Mouse (Mus musculus) CH12.LX (cell line): ENCODE data around the gene Apom. TPM values are rescaled to one million over a fixed set of nuclear protein-coding genes. Genes with fewer than 3 reads are reported as not detected.

Source experiments
- DNase-seq: peaks from one replicate; pipeline ENCODE4 v3.0.0-alpha.2; 2013; ENCODE audit errors: extremely low read depth
- H3K27ac ChIP-seq: 2 replicates; pipeline ENCODE4 v1.5.1; 2012; ENCODE audit warnings: low read depth, mild to moderate bottlenecking, control low read depth, moderate library complexity; ENCODE audit not compliant: insufficient read depth
- H3K27me3 ChIP-seq: replicated peaks from 2 replicates; pipeline ENCODE3; 2012; ENCODE audit warnings: inconsistent platforms
- H3K36me3 ChIP-seq, 2 experiments: replicated peaks in 1 of 2; 2 replicates each; pipeline versions ENCODE3 to v1.6.1; 2012; ENCODE audit warnings: inconsistent platforms in 1 of 2, low read length in 1 of 2, mild to moderate bottlenecking in 1 of 2, mixed read lengths in 1 of 2, moderate library complexity in 1 of 2; ENCODE audit not compliant: control insufficient read depth in 1 of 2, insufficient read depth in 1 of 2
- H3K4me1 ChIP-seq, 2 experiments: 2 replicates each; pipeline ENCODE4 v1.6.1; 2012; ENCODE audit warnings: inconsistent platforms in 1 of 2, moderate library complexity in 1 of 2; ENCODE audit not compliant: insufficient read depth in 2 of 2, control insufficient read depth in 1 of 2
- H3K4me2 ChIP-seq: 2 replicates; pipeline ENCODE4 v1.6.1; 2012; ENCODE audit warnings: low read depth, mild to moderate bottlenecking, control low read depth; ENCODE audit not compliant: poor library complexity, insufficient read depth, severe bottlenecking
- H3K4me3 ChIP-seq, 3 experiments: fragments of 150-350 bp in 1 of 3; sonication (generic) in 1 of 3; replicated peaks in 1 of 3; 2 replicates each; pipeline versions ENCODE3 to v1.5.1; 2011 to 2012; ENCODE audit warnings: low read depth in 2 of 3, low read length in 2 of 3, mild to moderate bottlenecking in 2 of 3, moderate library complexity in 2 of 3, control low read depth in 1 of 3, improper control_type of control experiment in 1 of 3, inconsistent platforms in 1 of 3, mixed read lengths in 1 of 3; ENCODE audit not compliant: poor library complexity in 1 of 3
- H3K79me2 ChIP-seq: replicated peaks from 2 replicates; pipeline ENCODE4 v1.6.1; 2012; ENCODE audit warnings: mild to moderate bottlenecking, moderate library complexity; ENCODE audit not compliant: control insufficient read depth, poor library complexity, insufficient read depth, severe bottlenecking; ENCODE audit errors: extremely low read depth
- H3K9ac ChIP-seq: 2 replicates; pipeline ENCODE4 v1.6.1; 2012; ENCODE audit warnings: low read depth, mild to moderate bottlenecking, control low read depth, moderate library complexity; ENCODE audit not compliant: insufficient read depth
- H3K9me3 ChIP-seq: replicated peaks from 2 replicates; pipeline ENCODE3; 2012; ENCODE audit warnings: low read length, inconsistent platforms, mixed read lengths
- BHLHE40 ChIP-seq: IDR thresholded peaks from 2 replicates; pipeline ENCODE4 v1.6.1; 2011; ENCODE audit warnings: mild to moderate bottlenecking, low read depth, low read length, improper control_type of control experiment
- CHD2 ChIP-seq: IDR thresholded peaks from 2 replicates; pipeline ENCODE4 v1.6.1; 2011; ENCODE audit warnings: low read length, improper control_type of control experiment
- ELF1 ChIP-seq: IDR thresholded peaks from 2 replicates; pipeline ENCODE4 v1.6.1; 2014; ENCODE audit warnings: low read depth, mild to moderate bottlenecking, inconsistent platforms, low read length, improper control_type of control experiment
- ETS1 ChIP-seq: conservative IDR thresholded peaks from 2 replicates; pipeline ENCODE4 v1.6.1; 2012; ENCODE audit warnings: low read depth, mild to moderate bottlenecking, inconsistent platforms, low read length, improper control_type of control experiment, moderate library complexity
- HCFC1 ChIP-seq: IDR thresholded peaks from 2 replicates; pipeline ENCODE4 v1.6.1; 2012; ENCODE audit warnings: low read depth, mild to moderate bottlenecking, inconsistent platforms, low read length, improper control_type of control experiment
- MAFK ChIP-seq: IDR thresholded peaks from 2 replicates; pipeline ENCODE4 v1.6.1; 2011; ENCODE audit warnings: low read length, improper control_type of control experiment; ENCODE audit not compliant: insufficient replicate concordance
- NRF1 ChIP-seq: IDR thresholded peaks from 2 replicates; pipeline ENCODE4 v1.6.1; 2014; ENCODE audit warnings: low read depth, mild to moderate bottlenecking, inconsistent platforms, low read length, improper control_type of control experiment, moderate library complexity
- PAX5 ChIP-seq: IDR thresholded peaks from 2 replicates; pipeline ENCODE4 v1.6.1; 2012; ENCODE audit warnings: low read length, inconsistent platforms, mixed read lengths
- RAD21 ChIP-seq: IDR thresholded peaks from 2 replicates; pipeline ENCODE4 v1.6.1; 2011; ENCODE audit warnings: low read depth, mild to moderate bottlenecking, low read length, improper control_type of control experiment, moderate library complexity
- RCOR1 ChIP-seq: conservative IDR thresholded peaks from 2 replicates; pipeline ENCODE4 v1.6.1; 2012; ENCODE audit warnings: low read depth, mild to moderate bottlenecking, inconsistent platforms, low read length, improper control_type of control experiment
- TBP ChIP-seq: conservative IDR thresholded peaks from 2 replicates; pipeline ENCODE4 v1.6.1; 2011; ENCODE audit warnings: low read depth, low read length, improper control_type of control experiment
- TCF12 ChIP-seq: IDR thresholded peaks from 2 replicates; pipeline ENCODE4 v1.6.1; 2014; ENCODE audit warnings: low read depth, mild to moderate bottlenecking, inconsistent platforms, low read length, improper control_type of control experiment
- UBTF ChIP-seq: IDR thresholded peaks from 2 replicates; pipeline ENCODE4 v1.6.1; 2012; ENCODE audit warnings: low read depth, mild to moderate bottlenecking, inconsistent platforms, low read length, improper control_type of control experiment, moderate library complexity
- USF1 ChIP-seq: IDR thresholded peaks from 2 replicates; pipeline ENCODE4 v1.6.1; 2014; ENCODE audit warnings: low read depth, mild to moderate bottlenecking, inconsistent platforms, low read length, improper control_type of control experiment
- USF2 ChIP-seq: conservative IDR thresholded peaks from 2 replicates; pipeline ENCODE4 v1.6.1; 2011; ENCODE audit warnings: low read depth, low read length, improper control_type of control experiment
- ZMIZ1 ChIP-seq: IDR thresholded peaks from 2 replicates; pipeline ENCODE4 v1.6.1; 2012; ENCODE audit warnings: low read depth, mild to moderate bottlenecking, inconsistent platforms, low read length, improper control_type of control experiment
- dilution Hi-C: fragments of 300-500 bp; cut with MboI; formaldehyde crosslinking; loops from 2 replicates; pipeline ENCODE4 v1.14.3; 2020; ENCODE audit warnings: low sequenced_read_pairs; ENCODE audit not compliant: extremely low pct_unique_long_range_greater_than_20kb, extremely low pct_ligation_motif_present
- in situ Hi-C: fragments of 300-500 bp; cut with MboI; formaldehyde crosslinking; loops from 3 replicates; pipeline ENCODE4 v1.14.3; 2019; ENCODE audit warnings: low sequenced_read_pairs, low pct_ligation_motif_present, low pct_unique_long_range_greater_than_20kb, mixed read lengths
- polyA plus RNA-seq: library from polyadenylated mRNA; unstranded; fragments of >175 nt; gene quantifications from 2 replicates; pipeline ENCODE4 v1.2.1, GENCODE M21; 2012; ENCODE audit warnings: low read depth; ENCODE audit not compliant: insufficient read length
- total RNA-seq, 2 experiments: library from RNA; depleted of rRNA; stranded (reverse); fragments of 300-350 nt in 1 of 2; fragments of >200 nt in 1 of 2; gene quantifications; 2 replicates each; pipeline ENCODE4 v1.2.3; 2012 to 2014

The Apom gene
- total and polyA plus RNA-seq, 3 experiments, result 0.39 TPM; not detected in 2

GRCm38 (mm10) chr17:35097164-35097655, 34.6 kb downstream of the Apom start:
- Histone ChIP-seq H3K27me3 (no peaks in the 10 kb centered on the region), H3K9ac (no peak overlapping the region), H3K4me2 (no peak overlapping the region), H3K4me3 (no peak overlapping the region), H3K27ac (no peak overlapping the region), H3K4me1 (peaks cover 0 to 10% of the 10 kb centered on the region in 2 experiments; a peak in 2 of 4 replicates), H3K9me3 (no peaks in the 10 kb centered on the region), H3K36me3 (peaks cover 59 to 91% of the 10 kb centered on the region in 2 experiments), H3K79me2 (no peaks in the 10 kb centered on the region)
- in situ Hi-C loops, result no loop called here
- TF ChIP-seq TCF12 (no peak), RCOR1 (no peak), USF2 (no peak)
- DNase-seq, result no peak
- dilution Hi-C loops, result no loop called here

- Histone ChIP-seq H3K36me3 (peaks cover 57 to 90% of the 10 kb centered on the region in 2 experiments), H3K9me3 (no peaks in the 10 kb centered on the region), H3K9ac (no peak overlapping the region), H3K27ac (no peak overlapping the region), H3K4me1 (peaks cover 0 to 10% of the 10 kb centered on the region in 2 experiments; a peak in 2 of 4 replicates), H3K27me3 (no peaks in the 10 kb centered on the region), H3K79me2 (no peaks in the 10 kb centered on the region), H3K4me2 (no peak overlapping the region), H3K4me3 (no peak overlapping the region)
- dilution Hi-C loops, result no loop called here
- in situ Hi-C loops, result no loop called here
- TF ChIP-seq ZMIZ1 (no peak), RAD21 (no peak), BHLHE40 (no peak), HCFC1 (no peak), MAFK (no peak), USF1 (no peak), ETS1 (no peak), ELF1 (no peak), UBTF (no peak), CHD2 (no peak), TBP (no peak), NRF1 (no peak), PAX5 (no peak), RCOR1 (no peak)
- no peak for DNase-seq
These were observed 35.3 kb downstream of the Apom start for GRCm38 (mm10) chr17:35096597-35096996.
